Mouse (Mus musculus) CH12.LX (cell line): ENCODE measurements at regions not wholly inside any gene's neighbourhood (a gene's known extent, or its start where the extent isn't known, plus 50 kb on each side); places are given as distances from the start of the nearest gene placed in this dataset.
A peak's percentile ranks its signal among the peaks of the same experiment; 100 is the strongest.

Source experiments
- DNase-seq: peaks from one replicate; pipeline ENCODE4 v3.0.0-alpha.2; 2013; ENCODE audit errors: extremely low read depth
- H3K27ac ChIP-seq: 2 replicates; pipeline ENCODE4 v1.5.1; 2012; ENCODE audit warnings: low read depth, mild to moderate bottlenecking, control low read depth, moderate library complexity; ENCODE audit not compliant: insufficient read depth
- H3K27me3 ChIP-seq: replicated peaks from 2 replicates; pipeline ENCODE3; 2012; ENCODE audit warnings: inconsistent platforms
- H3K36me3 ChIP-seq, 2 experiments: replicated peaks in 1 of 2; 2 replicates each; pipeline versions ENCODE3 to v1.6.1; 2012; ENCODE audit warnings: inconsistent platforms in 1 of 2, low read length in 1 of 2, mild to moderate bottlenecking in 1 of 2, mixed read lengths in 1 of 2, moderate library complexity in 1 of 2; ENCODE audit not compliant: control insufficient read depth in 1 of 2, insufficient read depth in 1 of 2
- H3K4me1 ChIP-seq, 2 experiments: 2 replicates each; pipeline ENCODE4 v1.6.1; 2012; ENCODE audit warnings: inconsistent platforms in 1 of 2, moderate library complexity in 1 of 2; ENCODE audit not compliant: insufficient read depth in 2 of 2, control insufficient read depth in 1 of 2
- H3K4me2 ChIP-seq: 2 replicates; pipeline ENCODE4 v1.6.1; 2012; ENCODE audit warnings: low read depth, mild to moderate bottlenecking, control low read depth; ENCODE audit not compliant: poor library complexity, insufficient read depth, severe bottlenecking
- H3K4me3 ChIP-seq, 3 experiments: fragments of 150-350 bp in 1 of 3; sonication (generic) in 1 of 3; replicated peaks in 1 of 3; 2 replicates each; pipeline versions ENCODE3 to v1.5.1; 2011 to 2012; ENCODE audit warnings: low read depth in 2 of 3, low read length in 2 of 3, mild to moderate bottlenecking in 2 of 3, moderate library complexity in 2 of 3, control low read depth in 1 of 3, improper control_type of control experiment in 1 of 3, inconsistent platforms in 1 of 3, mixed read lengths in 1 of 3; ENCODE audit not compliant: poor library complexity in 1 of 3
- H3K79me2 ChIP-seq: replicated peaks from 2 replicates; pipeline ENCODE4 v1.6.1; 2012; ENCODE audit warnings: mild to moderate bottlenecking, moderate library complexity; ENCODE audit not compliant: control insufficient read depth, poor library complexity, insufficient read depth, severe bottlenecking; ENCODE audit errors: extremely low read depth
- H3K9ac ChIP-seq: 2 replicates; pipeline ENCODE4 v1.6.1; 2012; ENCODE audit warnings: low read depth, mild to moderate bottlenecking, control low read depth, moderate library complexity; ENCODE audit not compliant: insufficient read depth
- H3K9me3 ChIP-seq: replicated peaks from 2 replicates; pipeline ENCODE3; 2012; ENCODE audit warnings: low read length, inconsistent platforms, mixed read lengths
- BHLHE40 ChIP-seq: IDR thresholded peaks from 2 replicates; pipeline ENCODE4 v1.6.1; 2011; ENCODE audit warnings: mild to moderate bottlenecking, low read depth, low read length, improper control_type of control experiment
- ELF1 ChIP-seq: IDR thresholded peaks from 2 replicates; pipeline ENCODE4 v1.6.1; 2014; ENCODE audit warnings: low read depth, mild to moderate bottlenecking, inconsistent platforms, low read length, improper control_type of control experiment
- GABPA ChIP-seq: IDR thresholded peaks from 2 replicates; pipeline ENCODE4 v1.6.1; 2012; ENCODE audit warnings: low read depth, low read length, improper control_type of control experiment, inconsistent platforms; ENCODE audit not compliant: insufficient replicate concordance
- HCFC1 ChIP-seq: IDR thresholded peaks from 2 replicates; pipeline ENCODE4 v1.6.1; 2012; ENCODE audit warnings: low read depth, mild to moderate bottlenecking, inconsistent platforms, low read length, improper control_type of control experiment
- IRF4 ChIP-seq: IDR thresholded peaks from 2 replicates; pipeline ENCODE4 v1.6.1; 2014; ENCODE audit warnings: low read depth, mild to moderate bottlenecking, inconsistent platforms, low read length, improper control_type of control experiment
- JUND ChIP-seq: conservative IDR thresholded peaks from 2 replicates; pipeline ENCODE4 v1.6.1; 2011; ENCODE audit warnings: low read depth, low read length, improper control_type of control experiment
- MAX ChIP-seq: IDR thresholded peaks from 2 replicates; pipeline ENCODE4 v1.6.1; 2011; ENCODE audit warnings: low read length, improper control_type of control experiment
- MAZ ChIP-seq: IDR thresholded peaks from 2 replicates; pipeline ENCODE4 v1.6.1; 2012; ENCODE audit warnings: low read depth, mild to moderate bottlenecking, inconsistent platforms, low read length, improper control_type of control experiment, moderate library complexity
- MEF2A ChIP-seq: IDR thresholded peaks from 2 replicates; pipeline ENCODE4 v1.6.1; 2014; ENCODE audit warnings: low read depth, mild to moderate bottlenecking, inconsistent platforms, low read length, improper control_type of control experiment, borderline replicate concordance
- NELFE ChIP-seq: IDR thresholded peaks from 2 replicates; pipeline ENCODE4 v1.6.1; 2011; ENCODE audit warnings: low read depth, low read length, improper control_type of control experiment
- NRF1 ChIP-seq: IDR thresholded peaks from 2 replicates; pipeline ENCODE4 v1.6.1; 2014; ENCODE audit warnings: low read depth, mild to moderate bottlenecking, inconsistent platforms, low read length, improper control_type of control experiment, moderate library complexity
- POLR2AphosphoS2 ChIP-seq: IDR thresholded peaks from 2 replicates; pipeline ENCODE4 v1.6.1; 2011; ENCODE audit warnings: low read depth, low read length, improper control_type of control experiment
- RCOR1 ChIP-seq: conservative IDR thresholded peaks from 2 replicates; pipeline ENCODE4 v1.6.1; 2012; ENCODE audit warnings: low read depth, mild to moderate bottlenecking, inconsistent platforms, low read length, improper control_type of control experiment
- SMC3 ChIP-seq: IDR thresholded peaks from 2 replicates; pipeline ENCODE4 v1.6.1; 2011; ENCODE audit warnings: low read depth, low read length, improper control_type of control experiment
- TBP ChIP-seq: conservative IDR thresholded peaks from 2 replicates; pipeline ENCODE4 v1.6.1; 2011; ENCODE audit warnings: low read depth, low read length, improper control_type of control experiment
- UBTF ChIP-seq: IDR thresholded peaks from 2 replicates; pipeline ENCODE4 v1.6.1; 2012; ENCODE audit warnings: low read depth, mild to moderate bottlenecking, inconsistent platforms, low read length, improper control_type of control experiment, moderate library complexity
- USF1 ChIP-seq: IDR thresholded peaks from 2 replicates; pipeline ENCODE4 v1.6.1; 2014; ENCODE audit warnings: low read depth, mild to moderate bottlenecking, inconsistent platforms, low read length, improper control_type of control experiment
- USF2 ChIP-seq: conservative IDR thresholded peaks from 2 replicates; pipeline ENCODE4 v1.6.1; 2011; ENCODE audit warnings: low read depth, low read length, improper control_type of control experiment
- ZKSCAN1 ChIP-seq: IDR thresholded peaks from 2 replicates; pipeline ENCODE4 v1.6.1; 2012; ENCODE audit warnings: low read depth, inconsistent platforms, low read length, improper control_type of control experiment, borderline replicate concordance
- ZMIZ1 ChIP-seq: IDR thresholded peaks from 2 replicates; pipeline ENCODE4 v1.6.1; 2012; ENCODE audit warnings: low read depth, mild to moderate bottlenecking, inconsistent platforms, low read length, improper control_type of control experiment
- dilution Hi-C: fragments of 300-500 bp; cut with MboI; formaldehyde crosslinking; loops from 2 replicates; pipeline ENCODE4 v1.14.3; 2020; ENCODE audit warnings: low sequenced_read_pairs; ENCODE audit not compliant: extremely low pct_unique_long_range_greater_than_20kb, extremely low pct_ligation_motif_present
- in situ Hi-C: fragments of 300-500 bp; cut with MboI; formaldehyde crosslinking; loops from 3 replicates; pipeline ENCODE4 v1.14.3; 2019; ENCODE audit warnings: low sequenced_read_pairs, low pct_ligation_motif_present, low pct_unique_long_range_greater_than_20kb, mixed read lengths

DNA sequence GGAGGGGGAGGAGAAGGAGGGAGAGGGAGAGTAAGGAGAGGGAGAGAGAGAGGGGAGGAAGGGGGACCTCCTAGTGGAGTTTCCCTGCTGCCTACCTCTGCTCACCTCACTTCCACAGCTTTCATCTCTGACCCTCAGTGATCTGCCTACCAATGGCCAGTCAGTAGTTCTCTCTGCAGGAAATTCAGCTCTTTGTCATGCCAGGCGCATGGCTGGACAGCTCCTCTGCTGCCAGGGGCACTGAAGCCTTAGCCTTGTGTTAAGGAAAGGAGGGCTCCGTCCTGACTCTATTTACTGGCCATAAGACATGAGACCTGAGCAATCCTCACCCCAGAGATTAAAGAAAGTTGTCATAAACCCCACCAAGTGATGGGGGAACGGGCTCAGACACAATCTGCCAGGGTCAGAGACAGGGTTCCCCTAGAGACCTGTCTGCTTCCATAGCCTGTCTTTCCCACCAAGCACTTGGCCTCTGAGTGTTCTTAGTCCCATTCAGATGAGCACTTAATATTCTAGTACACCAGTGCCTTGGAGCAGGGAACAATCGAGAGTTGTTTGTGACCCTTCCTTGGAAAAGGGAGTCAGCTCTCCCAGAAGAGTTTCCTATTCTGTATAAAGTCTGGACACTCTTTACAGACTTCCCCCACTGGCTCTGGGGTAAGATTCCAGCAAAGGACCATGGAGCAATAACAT lies 65.9 kb upstream of the Ppp2r5a start:
- no peak overlapping the region for H3K4me3 ChIP-seq
- H3K27me3 ChIP-seq: no peaks in the 10 kb centered on the region
- dilution Hi-C loops (no loop called here), in situ Hi-C loops (loop anchor here (5.0 kb wide), 1 partner anchor 58 kb away; no protein-coding TSS in a partner anchor)
- TF ChIP-seq UBTF: no peak
- no peak for TF ChIP-seq HCFC1
- TF ChIP-seq MAZ: no peak
- TF ChIP-seq MEF2A: no peak
- no peak for TF ChIP-seq USF1
- TF ChIP-seq ZKSCAN1: no peak
- no peak for TF ChIP-seq USF2
- no peak for TF ChIP-seq RCOR1
- TF ChIP-seq POLR2AphosphoS2: no peak
- no peak for TF ChIP-seq SMC3
- TF ChIP-seq MAX: no peak
- no peak for TF ChIP-seq GABPA
- no peak for TF ChIP-seq TBP
- no peak for TF ChIP-seq ZMIZ1
- TF ChIP-seq NRF1: no peak
- TF ChIP-seq JUND: no peak
- H3K4me2 ChIP-seq: no peak overlapping the region
- H3K79me2 ChIP-seq: no peaks in the 10 kb centered on the region
- H3K4me1 ChIP-seq: peaks cover 3 to 15% of the 10 kb centered on the region in 2 experiments; a peak in 3 of 4 replicates
- H3K9ac ChIP-seq: no peak overlapping the region
- no peaks in the 10 kb centered on the region for H3K36me3 ChIP-seq
- H3K27ac ChIP-seq: no peak overlapping the region
- no peak for DNase-seq
- peaks cover 7% of the 10 kb centered on the region for H3K9me3 ChIP-seq

DNA sequence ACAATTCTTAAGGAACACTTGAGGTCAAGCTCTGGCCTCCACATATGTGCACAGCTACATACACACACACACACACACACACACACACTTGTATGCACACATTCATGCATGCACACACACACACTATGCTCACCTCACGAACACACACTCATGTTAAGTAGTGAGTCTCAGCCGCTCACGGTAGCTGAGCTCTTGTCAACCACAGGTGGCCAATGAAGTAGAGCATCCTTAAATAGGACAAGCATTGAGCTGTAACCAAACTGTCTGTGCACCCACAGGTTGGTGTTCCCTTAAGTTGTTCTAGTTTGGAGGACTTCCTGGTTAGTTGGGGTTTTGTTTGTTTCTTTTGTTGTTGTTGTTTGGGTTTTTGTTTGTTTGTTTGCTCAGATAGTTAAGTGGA lies 63.2 kb upstream of the Ppp2r5a start:
- Histone ChIP-seq H3K36me3 (no peaks in the 10 kb centered on the region), H3K4me1 (peaks cover 3 to 15% of the 10 kb centered on the region in 2 experiments; a peak in 3 of 4 replicates), H3K4me3 (no peak overlapping the region), H3K4me2 (no peak overlapping the region), H3K9ac (no peak overlapping the region), H3K79me2 (no peaks in the 10 kb centered on the region), H3K27ac (no peak overlapping the region), H3K9me3 (peaks cover 7% of the 10 kb centered on the region), H3K27me3 (no peaks in the 10 kb centered on the region)
- in situ Hi-C loops: loop anchor here (5.0 kb wide), 1 partner anchor 61 kb away; no protein-coding TSS in a partner anchor
- DNase-seq: peak; percentile 19
- dilution Hi-C loops: no loop called here
- TF ChIP-seq NELFE: no peak
- TF ChIP-seq ELF1: no peak
- TF ChIP-seq GABPA: no peak
- no peak for TF ChIP-seq IRF4
- 0 out of 2 replicates have a peak, but pooled peaks have one; percentile 7 for TF ChIP-seq BHLHE40
- peak; percentile 15; the same call in 1 of the 2 replicates for TF ChIP-seq MEF2A
- TF ChIP-seq JUND: no peak
- TF ChIP-seq, all 38 proteins: peak for 2
